Mouse (Mus musculus): ENCODE measurements around the gene Trrap. TPM values are rescaled to one million over a fixed set of nuclear protein-coding genes. Genes with fewer than 3 reads are reported as not detected.

The Trrap gene
- polyA plus RNA-seq, 1 experiment = 174 TPM

DNA sequence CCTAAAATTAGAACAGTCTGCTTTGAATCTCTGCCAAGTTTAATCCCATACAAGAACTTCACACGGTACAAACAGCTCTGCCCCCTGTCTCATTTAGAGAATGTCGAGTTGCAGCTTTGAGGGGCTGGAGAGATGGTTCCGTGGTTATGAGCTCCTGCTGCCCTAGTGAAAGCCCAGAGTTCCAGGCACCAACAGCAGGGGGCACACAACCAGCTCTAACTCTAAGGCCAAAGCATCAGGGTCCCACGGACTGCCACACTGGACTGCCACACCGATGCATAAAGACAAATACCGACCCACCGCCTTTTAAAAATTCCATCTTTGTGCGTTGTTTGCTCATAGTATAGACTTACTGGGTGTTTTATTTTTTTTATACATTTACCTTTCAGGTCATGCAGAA lies 99.4 kb downstream of the Trrap start:
- peak in 1 of 2 experiments; percentile 26 for DNase-seq (ENCODE audit: extremely low spot score in 1 of 2, low spot score in 1 of 2)

DNA sequence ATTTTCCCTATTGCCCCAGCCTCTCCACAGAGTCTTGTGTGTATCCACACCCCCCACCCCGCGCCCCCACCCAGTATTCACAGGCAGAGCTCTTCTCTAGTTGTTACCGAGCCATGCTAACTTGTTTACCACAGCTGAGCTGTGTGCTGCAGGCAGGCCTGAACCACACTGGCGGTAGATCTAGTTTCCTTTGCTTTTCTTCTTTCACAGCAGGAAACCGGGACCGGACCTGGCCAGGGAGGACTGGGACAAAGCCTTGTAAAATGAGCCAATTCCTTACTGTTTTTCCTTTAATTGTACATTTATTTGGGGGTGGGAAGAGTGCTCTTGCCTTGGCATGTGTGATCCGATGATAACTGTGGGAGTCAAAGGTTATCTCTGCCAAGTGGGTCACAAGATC lies 101.9 kb downstream of the Trrap start:
- no peak for DNase-seq (ENCODE audit: extremely low spot score in 1 of 2, low spot score in 1 of 2)

DNA sequence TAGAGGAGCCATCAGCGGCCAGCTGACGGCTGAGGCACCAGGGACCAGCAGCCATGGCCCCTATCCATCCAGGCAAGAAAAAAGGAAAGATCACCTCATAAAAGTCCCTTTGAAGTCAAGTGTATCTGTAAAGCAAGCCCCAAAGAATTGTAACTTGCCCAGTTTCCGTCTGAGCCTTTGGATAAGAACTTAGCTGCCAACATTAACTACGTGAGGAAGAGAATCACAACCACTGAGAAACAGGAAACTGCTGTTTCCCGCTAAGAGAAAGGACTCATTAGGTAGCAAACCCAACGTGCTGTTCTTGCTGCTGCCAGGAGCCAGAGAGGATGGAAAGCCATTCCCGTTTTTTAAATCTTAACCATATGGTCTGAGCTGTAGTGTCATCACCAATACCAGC lies 103.2 kb downstream of the Trrap start:
- no peak for DNase-seq (ENCODE audit: extremely low spot score in 1 of 2, low spot score in 1 of 2)

DNA sequence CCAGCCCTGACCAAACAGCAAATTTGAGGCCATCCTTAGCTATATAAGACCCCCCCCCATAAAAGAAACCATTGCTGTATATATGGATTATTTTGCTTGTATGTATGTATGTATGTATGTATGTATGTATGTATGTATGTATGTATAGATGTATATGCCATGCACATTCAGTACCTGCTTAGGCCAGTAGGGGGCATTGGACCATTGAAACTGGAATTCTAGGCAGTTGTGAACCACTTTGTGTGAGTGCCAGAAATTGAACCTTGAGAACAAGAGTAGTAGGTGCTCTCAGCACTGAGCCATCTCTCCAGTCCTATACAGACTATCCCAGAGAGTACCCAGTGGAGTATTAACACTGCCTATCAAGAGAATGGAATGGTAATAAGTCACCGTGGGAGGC lies 104.2 kb downstream of the Trrap start:
- DNase-seq (ENCODE audit: extremely low spot score in 1 of 2, low spot score in 1 of 2) = no peak

DNA sequence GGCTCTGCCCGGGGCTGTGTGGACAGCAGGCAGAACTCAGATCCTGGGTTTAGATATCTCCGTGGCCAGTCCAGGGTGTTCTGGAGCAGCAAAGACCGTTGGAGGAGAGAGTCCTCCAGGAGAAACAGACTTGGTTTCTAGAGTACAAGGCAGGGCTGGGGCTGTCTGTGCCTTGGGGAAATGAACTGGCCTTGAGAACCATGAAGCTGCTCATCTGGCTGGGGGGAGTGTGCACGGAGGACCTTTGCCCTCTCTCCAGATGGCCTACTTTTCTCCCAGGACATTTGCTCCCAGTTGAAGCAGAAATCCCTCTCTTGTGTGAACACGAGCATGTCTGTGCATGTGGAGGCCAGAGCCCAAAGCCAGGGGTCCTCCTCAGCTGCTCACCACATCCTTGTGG lies 104.8 kb downstream of the Trrap start:
- no peak for DNase-seq (ENCODE audit: extremely low spot score in 1 of 2, low spot score in 1 of 2)

DNA sequence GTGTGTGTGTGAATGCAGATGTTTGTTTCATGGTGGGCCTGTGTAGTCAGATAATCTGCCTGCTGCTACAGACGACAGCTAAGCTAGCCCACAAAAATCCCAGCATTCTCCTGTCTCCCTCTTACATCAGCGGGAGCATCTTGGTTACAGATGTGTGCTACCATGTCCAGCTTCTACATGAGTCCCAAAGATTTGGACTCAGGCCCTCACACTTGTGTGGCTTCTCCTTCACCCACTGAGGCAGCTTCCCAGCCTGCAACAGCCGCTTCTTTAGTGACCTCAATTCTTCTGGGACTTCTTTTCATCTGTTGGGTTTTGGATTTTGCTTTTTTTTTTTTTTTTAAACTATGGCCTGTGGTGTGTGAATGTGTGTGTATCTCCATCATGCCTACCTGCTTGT lies 105.3 kb downstream of the Trrap start:
- no peak for DNase-seq (ENCODE audit: extremely low spot score in 1 of 2, low spot score in 1 of 2)

DNA sequence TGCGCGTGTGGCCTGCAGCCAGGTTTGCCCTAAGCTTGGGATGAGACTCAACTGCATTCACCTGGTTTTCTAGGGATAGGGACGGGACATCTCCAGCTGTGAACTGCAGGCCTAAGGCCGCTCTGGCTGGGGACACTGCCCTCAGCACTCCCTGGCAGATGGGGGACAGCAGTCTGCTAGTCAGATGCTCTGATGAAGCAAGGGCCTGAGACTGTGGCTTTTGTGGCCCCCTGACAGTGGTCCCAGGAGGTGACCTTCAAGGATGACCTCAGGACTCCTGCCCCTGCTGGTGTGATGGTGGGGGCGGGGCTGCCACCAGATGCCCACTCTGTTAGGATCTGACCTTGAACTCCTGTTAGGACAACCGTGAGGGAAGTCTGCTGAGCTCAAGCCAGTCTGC lies 107.7 kb downstream of the Trrap start:
- no peak for DNase-seq (ENCODE audit: extremely low spot score in 1 of 2, low spot score in 1 of 2)

DNA sequence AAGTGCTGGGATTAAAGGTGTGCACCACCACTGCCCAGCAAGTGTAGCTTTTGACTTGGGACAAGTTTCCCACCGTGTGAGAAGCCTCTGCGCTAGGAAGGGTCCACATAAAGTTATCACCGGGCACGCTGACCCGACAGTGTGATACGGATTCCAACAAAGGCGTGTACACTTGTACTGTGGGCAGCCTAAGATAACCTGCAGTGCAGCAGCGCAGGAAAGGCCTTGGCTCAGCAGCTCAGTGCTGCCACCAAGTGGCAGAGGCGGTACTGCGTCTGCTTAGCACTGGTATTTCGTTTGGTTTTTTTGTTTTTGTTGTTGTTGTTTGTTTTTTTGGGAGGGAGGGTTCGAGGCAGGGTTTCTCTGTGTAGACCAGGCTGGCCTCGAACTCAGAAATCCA lies 108.4 kb downstream of the Trrap start:
- DNase-seq (ENCODE audit: extremely low spot score in 1 of 2, low spot score in 1 of 2) = peak in 1 of 2 experiments; percentile 83

DNA sequence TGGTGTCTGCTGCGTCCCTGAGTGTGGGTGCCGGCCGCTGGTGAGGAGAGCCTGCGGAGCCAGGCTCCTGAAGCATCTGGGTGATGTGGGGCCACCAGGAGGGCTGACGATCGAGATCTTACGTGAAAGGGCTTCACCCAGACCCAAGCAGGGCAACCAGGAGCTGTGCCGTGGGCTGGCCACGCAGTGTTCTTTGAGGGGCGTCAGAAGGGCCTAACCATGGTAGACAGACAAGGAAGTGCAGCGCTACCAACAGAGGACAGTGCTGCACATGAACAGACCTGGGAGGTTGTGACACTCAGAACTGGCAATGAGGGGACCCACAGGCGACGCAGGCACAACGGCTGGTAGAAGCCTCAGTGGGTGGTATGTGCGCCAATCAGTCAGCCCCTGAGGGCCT lies 109.5 kb downstream of the Trrap start:
- DNase-seq (ENCODE audit: extremely low spot score in 1 of 2, low spot score in 1 of 2) = no peak

DNA sequence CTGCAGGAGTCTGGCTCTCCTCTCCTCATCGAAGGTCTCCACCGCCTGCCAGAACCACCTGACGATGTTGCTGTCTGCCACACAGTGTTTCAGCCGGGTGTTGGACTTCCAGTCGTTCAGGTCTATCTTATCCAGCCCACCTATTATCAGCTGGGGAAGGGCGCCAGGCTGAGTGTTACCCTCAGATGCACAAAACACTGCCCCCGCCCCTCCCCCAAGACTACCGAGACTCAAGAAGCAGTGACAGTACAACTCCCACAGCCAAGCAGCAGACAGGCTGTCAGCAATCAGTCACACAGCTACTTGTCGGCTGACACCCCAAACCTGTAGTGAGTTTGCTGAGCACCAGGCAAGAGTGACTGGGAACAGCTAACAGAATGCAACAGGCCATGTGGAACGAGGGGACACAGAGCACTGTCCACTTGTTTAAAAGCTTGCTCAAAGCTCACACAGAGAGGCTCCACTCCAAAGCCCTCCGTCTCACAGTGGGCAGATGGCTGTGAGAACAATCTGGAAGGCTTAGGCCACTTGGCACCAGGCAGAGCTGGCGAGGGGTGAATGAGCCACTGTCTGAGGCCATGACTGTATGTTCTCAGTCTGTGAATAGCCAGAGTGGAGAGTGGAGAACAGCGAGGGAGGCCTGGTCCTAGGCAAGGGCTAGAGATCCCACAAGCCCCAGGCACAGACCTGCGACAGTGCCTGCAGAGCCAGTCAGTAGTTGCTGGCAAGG lies 114.3 kb downstream of the Trrap start:
- peak in 1 of 2 experiments; percentile 46 for DNase-seq (ENCODE audit: extremely low spot score in 1 of 2, low spot score in 1 of 2)

DNA sequence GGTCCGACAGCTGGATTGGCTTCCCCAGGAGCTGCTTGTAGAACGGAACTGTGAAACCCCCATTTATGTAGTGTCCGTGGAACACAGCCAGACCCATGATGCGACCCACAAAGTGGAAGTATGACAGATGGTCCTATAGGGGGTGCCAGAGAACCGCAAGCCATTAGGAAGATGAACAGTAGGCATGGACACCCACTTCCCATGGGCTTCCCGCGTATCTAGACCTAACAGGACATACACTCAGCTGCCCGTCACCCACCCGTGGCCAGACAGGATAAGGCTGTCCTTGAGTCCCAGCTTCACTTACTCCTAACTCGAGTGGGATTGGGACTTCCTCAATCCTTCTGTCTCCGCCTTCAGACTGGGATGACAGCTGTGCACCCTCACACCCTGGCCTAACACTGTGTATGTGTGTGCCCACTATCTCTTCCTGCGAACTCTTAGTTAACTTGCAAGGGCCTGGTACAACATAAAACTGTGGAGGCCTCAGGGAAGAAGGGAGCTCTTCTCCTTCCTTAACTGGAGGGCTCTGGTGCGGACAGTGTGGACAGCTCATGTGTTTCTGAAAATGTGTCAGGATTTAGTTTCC lies 117.2 kb downstream of the Trrap start:
- peak in 1 of 2 experiments; percentile 60 for DNase-seq (ENCODE audit: extremely low spot score in 1 of 2, low spot score in 1 of 2)

DNA sequence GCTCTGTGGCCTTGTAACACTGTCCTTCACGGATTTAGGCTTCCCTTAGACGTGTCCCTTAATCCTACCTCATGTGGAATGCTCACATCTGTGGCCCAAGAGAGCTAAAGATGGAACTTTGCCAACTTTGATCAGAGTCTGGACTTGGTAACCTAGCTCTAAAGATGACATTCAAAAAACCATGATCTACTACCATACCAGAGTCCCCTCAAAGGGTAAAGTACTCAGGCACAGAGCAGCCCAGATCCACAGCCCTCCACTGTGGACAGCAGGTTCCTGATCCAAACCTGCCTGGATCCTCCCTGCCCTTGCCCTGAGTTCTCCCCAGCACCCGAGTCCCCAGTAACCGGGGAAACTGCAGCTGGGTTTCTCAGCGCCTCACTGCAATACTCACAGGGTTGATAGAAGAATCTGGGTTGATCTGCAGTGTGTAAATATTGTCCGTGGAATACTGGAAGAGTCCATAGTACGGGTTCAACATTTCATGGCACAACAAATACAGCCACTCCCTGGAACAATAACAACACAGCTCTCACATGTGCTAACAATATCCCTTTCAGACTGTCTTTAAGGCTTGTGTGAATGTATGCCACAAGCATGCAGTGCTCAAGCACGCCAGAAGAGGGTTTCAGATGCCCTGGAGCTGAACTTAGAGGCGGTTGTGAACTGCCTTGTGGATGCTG lies 118.6 kb downstream of the Trrap start:
- DNase-seq (ENCODE audit: extremely low spot score in 1 of 2, low spot score in 1 of 2) = no peak

DNA sequence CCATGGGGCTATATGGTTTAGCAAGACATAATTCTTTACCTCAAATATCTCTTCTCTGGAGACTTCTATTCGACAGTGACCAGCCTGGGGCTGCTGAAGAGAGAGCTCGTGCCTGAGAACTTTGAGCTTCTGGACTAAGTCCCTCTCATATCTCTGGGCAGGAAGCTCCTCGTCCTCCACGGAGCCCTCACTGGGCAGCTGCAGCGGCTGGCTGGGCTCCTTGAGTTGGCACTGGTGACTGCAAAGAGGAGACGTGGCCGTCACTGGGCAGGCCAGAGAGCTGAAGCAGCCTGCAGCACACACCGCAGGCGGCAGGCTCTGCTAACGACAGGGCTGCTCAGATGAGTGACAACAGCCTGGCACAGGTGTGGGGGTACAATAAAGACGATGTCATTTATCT lies 123.7 kb downstream of the Trrap start:
- DNase-seq (ENCODE audit: extremely low spot score in 1 of 2, low spot score in 1 of 2) = no peak

DNA sequence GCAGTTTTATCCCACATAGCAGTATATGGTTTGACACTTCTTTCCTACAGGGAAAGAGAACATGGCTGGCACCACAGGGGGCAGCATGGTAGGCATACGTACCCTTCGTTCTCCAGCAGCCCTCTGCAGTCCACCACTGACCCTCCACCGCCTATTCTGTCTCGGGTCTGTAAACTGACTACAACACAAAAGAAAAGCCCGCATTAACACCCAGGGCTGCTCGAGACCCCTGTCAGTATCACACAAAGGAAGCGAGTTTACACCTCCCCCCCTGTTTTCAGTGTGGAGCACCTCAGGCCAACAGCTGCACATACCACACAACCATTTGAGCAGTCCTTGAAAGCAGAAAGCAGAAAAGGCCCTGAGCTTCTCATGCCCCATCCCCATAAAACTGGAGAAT lies 130.3 kb downstream of the Trrap start:
- DNase-seq (ENCODE audit: extremely low spot score in 1 of 2, low spot score in 1 of 2) = no peak

DNA sequence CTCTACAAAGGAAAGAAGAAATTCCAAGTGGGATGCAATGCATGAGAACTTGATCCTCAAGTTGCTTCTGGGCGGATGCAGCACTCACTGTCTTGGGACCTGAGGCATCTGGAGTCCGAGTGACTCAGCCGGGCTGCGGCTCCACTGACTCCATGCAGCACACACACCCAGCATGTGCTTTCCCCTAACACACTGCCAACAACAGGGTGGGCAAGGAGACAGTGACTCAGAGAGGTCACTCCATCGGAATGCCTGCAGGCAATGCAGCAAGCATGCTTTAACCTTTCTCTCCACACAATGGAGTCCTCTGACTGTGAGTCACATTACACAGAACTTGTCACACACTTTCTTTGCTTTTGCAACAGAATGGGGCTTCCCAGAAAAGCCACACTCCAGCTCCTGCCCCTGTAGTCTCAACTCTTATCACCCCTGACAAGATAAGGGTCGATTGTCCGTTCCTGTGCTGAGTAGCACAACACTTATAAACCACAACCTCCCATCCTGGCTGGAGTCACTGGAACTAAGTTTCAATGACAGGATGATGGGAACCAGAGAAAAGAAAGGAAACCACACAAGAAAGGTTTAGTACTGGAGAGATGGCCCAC lies 131.0 kb downstream of the Trrap start:
- DNase-seq (ENCODE audit: extremely low spot score in 1 of 2, low spot score in 1 of 2) = no peak

DNA sequence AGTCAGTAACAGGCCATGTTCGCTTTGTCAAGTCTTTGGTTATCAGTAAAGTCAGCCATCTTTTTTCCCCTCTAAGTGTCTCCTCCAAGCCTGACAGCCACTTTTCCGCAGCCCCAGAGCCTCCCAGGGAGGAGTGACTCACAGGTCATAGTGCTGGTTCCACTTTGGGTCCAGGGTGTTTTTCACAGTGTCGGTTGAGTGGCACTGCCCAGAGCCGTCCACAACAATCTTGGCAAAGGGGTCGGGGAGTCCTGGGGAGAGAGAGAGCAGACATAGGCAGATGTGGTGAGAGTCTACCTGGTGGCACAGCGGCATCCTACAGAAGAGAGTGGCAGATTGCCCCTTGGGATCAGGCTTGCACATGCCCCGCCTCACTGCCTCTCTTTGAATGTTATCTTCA lies 133.5 kb downstream of the Trrap start:
- no peak for DNase-seq (ENCODE audit: extremely low spot score in 1 of 2, low spot score in 1 of 2)

DNA sequence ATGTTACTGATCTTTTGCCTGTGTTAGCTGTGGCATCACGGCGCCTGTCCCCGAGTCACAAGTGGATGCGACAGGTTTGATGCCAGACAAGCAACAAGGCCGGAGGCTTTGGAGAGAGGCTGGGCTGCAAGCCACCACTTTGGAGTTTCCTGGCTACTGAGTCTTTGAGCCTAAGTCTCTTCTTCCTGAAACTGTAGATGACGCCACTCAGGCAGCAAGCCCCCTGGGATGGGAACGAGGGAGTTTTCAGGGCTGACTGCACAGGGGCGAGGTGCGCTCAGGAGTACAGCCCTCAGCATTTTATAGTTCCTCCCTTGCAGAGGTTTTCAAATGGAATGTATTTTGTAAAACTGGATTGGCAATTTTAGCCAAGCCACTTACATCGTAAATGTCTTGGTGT lies 134.3 kb downstream of the Trrap start:
- DNase-seq (ENCODE audit: extremely low spot score in 1 of 2, low spot score in 1 of 2) = no peak

DNA sequence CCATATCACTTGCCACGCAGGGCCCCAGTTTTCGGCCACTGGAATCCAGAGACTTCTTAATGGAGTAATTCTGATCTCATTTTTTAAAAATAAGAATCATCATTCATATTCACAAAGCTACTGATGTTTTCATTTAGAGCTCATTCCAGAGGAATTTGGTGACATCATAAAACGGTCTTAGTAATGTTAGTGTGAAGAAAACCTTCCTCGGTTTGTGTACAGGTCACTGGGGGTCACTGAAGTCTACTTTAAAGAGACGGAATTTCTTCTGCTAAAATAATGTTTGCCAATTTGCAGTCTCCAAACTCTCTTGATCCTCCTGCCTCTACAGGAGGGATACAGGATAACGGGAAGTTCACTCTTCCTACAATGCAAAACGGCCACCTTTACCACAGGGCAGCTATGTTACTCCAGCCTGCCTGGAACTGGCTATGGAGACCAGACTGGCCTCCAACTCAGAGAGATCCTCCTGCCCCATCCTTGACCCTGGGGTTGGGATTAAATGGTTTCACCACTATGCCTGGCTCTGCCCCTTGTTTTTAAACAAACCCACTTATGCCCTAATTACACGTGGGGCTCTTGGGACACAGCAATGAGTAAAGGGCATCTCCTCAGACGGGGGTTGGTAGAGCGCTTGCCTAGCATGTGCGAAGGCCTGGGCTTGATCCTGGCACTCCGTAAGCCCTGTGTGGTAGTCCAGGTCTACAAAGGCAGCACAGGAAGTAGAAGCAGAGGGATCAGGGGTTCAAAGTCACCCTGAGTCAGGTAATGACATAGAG lies 137.0 kb downstream of the Trrap start:
- no peak for DNase-seq (ENCODE audit: extremely low spot score in 1 of 2, low spot score in 1 of 2)

DNA sequence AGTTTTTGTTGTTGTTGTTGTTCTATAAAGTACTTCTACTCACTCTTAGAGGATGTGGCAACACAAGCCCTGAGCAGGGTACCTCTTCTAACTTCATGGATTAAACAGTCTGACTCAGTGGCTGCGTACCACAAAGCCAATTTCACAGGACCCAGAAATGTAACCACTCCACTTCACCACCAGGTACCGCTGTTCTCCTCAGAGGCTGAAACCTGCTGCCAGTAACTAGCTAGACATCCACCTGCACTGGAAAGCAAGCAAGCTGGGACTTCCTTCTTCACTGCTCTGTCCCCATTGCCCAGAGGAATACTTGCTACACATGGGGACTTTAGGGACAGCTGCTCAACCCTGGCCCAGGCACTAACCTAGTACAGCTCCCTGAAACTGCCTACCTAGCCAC lies 140.1 kb downstream of the Trrap start:
- DNase-seq (ENCODE audit: extremely low spot score in 1 of 2, low spot score in 1 of 2) = no peak

Data from frontal cortex, adult 2 months (tissue).